Mouse (Mus musculus): ENCODE measurements around the gene Mtmr11. TPM values are rescaled to one million over a fixed set of nuclear protein-coding genes. Genes with fewer than 3 reads are reported as not detected.

The Mtmr11 gene
- polyA plus RNA-seq, 1 experiment from 2014 or later, result 9.1 TPM

DNA sequence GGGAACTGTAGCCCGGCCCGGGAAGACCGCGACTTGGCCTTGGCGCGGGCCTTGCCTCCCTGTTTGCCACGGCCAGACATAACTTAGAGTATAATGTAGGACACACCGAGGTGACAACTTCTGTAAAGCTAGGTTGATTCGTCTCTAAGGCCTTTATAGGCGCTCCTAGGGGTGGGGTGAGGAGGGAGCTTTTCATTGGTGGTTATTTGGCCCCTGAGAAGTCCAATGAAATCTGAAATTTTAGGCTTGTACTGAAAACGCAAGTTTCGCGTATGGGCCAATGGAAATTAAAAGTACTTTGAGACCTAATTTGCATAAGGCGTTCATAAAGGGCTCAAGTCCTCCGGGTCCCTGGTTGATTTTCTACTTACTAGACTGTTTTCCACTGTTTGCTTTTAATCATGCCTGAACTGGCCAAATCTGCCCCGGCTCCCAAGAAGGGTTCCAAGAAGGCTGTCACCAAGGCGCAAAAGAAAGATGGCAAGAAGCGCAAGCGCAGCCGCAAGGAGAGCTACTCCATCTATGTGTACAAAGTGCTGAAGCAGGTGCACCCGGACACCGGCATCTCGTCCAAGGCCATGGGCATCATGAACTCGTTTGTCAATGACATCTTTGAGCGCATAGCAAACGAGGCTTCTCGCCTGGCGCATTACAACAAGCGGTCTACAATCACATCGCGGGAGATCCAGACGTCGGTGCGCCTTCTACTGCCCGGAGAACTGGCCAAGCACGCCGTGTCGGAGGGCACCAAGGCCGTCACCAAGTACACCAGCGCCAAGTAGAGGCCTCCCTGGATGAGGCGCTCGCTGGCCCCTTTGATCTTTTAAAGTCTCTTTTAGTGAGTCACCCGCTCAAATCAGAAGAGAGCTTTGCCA, 59.2 kb downstream of the Mtmr11 start, which contains the start of the genes Hist2h2ac and Hist2h2be:
TSS of gene Hist2h2ac (minus strand) at position 116 of the 875 bp plus-strand sequence.
TSS of gene Hist2h2be (plus strand) at position 355 of the 875 bp plus-strand sequence.
- H3K9ac ChIP-seq (replicated peaks), result peak within 1 kb of the TSS; percentile 82
- H3K27me3 ChIP-seq, result 0 out of 2 replicates have a peak, but pooled peaks cover 4% of the 10 kb centered on the region
- H3K36me3 ChIP-seq, result no peaks in the 10 kb centered on the region
- peak within 1 kb of the TSS; percentile 96 for H3K27ac ChIP-seq
- peak; percentile 73 for ATAC-seq
- H3K4me3 ChIP-seq (replicated peaks), result peak within 1 kb of the TSS; percentile 67
- no peaks in the 10 kb centered on the region for H3K9me3 ChIP-seq
- H3K4me1 ChIP-seq (replicated peaks), result peaks cover 48% of the 10 kb centered on the region
- under 1% methylated on average over 43 of the region's 43 CpGs for WGBS
- peak within 1 kb of the TSS; percentile 86 for H3K4me2 ChIP-seq (replicated peaks)

Small RNAs within 50 kb of the gene (microRNA-seq; reads per million reads assigned to microRNA genes)
- gene Gm44492, result not detected

Other genes with a start within 250 kb of the Mtmr11 start
- gene Anp32e, start 232.8 kb upstream of the Mtmr11 start, polyA plus RNA-seq (2015; fragmentation: Nextera tagmentation; extraction: Ambion mirVana), result 218 and 242 TPM in 2 replicates
- 61.2 and 77.0 TPM in 2 replicates for gene Plekho1, start 166.0 kb upstream of the Mtmr11 start, polyA plus RNA-seq (2015; fragmentation: Nextera tagmentation; extraction: Ambion mirVana)
- gene Vps45, start 103.5 kb upstream of the Mtmr11 start, polyA plus RNA-seq (2015; fragmentation: Nextera tagmentation; extraction: Ambion mirVana), result 63.7 and 67.4 TPM in 2 replicates
- gene Otud7b, start 57.5 kb upstream of the Mtmr11 start, polyA plus RNA-seq (2015; fragmentation: Nextera tagmentation; extraction: Ambion mirVana), result 10.2 and 11.4 TPM in 2 replicates
- 152 and 154 TPM in 2 replicates for gene Sf3b4, start 10.3 kb downstream of the Mtmr11 start, polyA plus RNA-seq (2015; fragmentation: Nextera tagmentation; extraction: Ambion mirVana)
- 68.3 and 72.0 TPM in 2 replicates for gene Sv2a, start 19.1 kb downstream of the Mtmr11 start, polyA plus RNA-seq (2015; fragmentation: Nextera tagmentation; extraction: Ambion mirVana)
- 67.7 and 70.4 TPM in 2 replicates for gene Bola1, start 57.7 kb downstream of the Mtmr11 start, polyA plus RNA-seq (2015; fragmentation: Nextera tagmentation; extraction: Ambion mirVana)
- 0.71 TPM in 1 of 2 replicates, not detected in the other for gene Hist2h2ab, start 57.9 kb downstream of the Mtmr11 start, polyA plus RNA-seq (2015; fragmentation: Nextera tagmentation; extraction: Ambion mirVana)
- gene Hist2h2ac, start 58.9 kb downstream of the Mtmr11 start, polyA plus RNA-seq (2015; fragmentation: Nextera tagmentation; extraction: Ambion mirVana), result 4.4 and 5.4 TPM in 2 replicates
- 5.9 and 6.5 TPM in 2 replicates for gene Hist2h2be, start 59.1 kb downstream of the Mtmr11 start, polyA plus RNA-seq (2015; fragmentation: Nextera tagmentation; extraction: Ambion mirVana)
- 6.9 and 7.8 TPM in 2 replicates for gene Hist2h3c2, start 77.1 kb downstream of the Mtmr11 start, polyA plus RNA-seq (2015; fragmentation: Nextera tagmentation; extraction: Ambion mirVana)
- 75.5 and 102 TPM in 2 replicates for gene Hist2h2aa2, start 78.3 kb downstream of the Mtmr11 start, polyA plus RNA-seq (2015; fragmentation: Nextera tagmentation; extraction: Ambion mirVana)
- gene Hist2h2aa1, start 83.5 kb downstream of the Mtmr11 start, polyA plus RNA-seq (2015; fragmentation: Nextera tagmentation; extraction: Ambion mirVana), result 23.2 and 42.5 TPM in 2 replicates
- gene Hist2h3c1, start 84.7 kb downstream of the Mtmr11 start, polyA plus RNA-seq (2015; fragmentation: Nextera tagmentation; extraction: Ambion mirVana), result 0.34 TPM in 2 replicates
- gene Hist2h4, start 101.3 kb downstream of the Mtmr11 start, polyA plus RNA-seq (2015; fragmentation: Nextera tagmentation; extraction: Ambion mirVana), result 11.1 and 13.2 TPM in 2 replicates
- 47.8 and 48.8 TPM in 2 replicates for gene Hist2h3b, start 106.7 kb downstream of the Mtmr11 start, polyA plus RNA-seq (2015; fragmentation: Nextera tagmentation; extraction: Ambion mirVana)
- gene Hist2h2bb, start 107.7 kb downstream of the Mtmr11 start, polyA plus RNA-seq (2015; fragmentation: Nextera tagmentation; extraction: Ambion mirVana), result 9.1 TPM in 2 replicates
- 1.2 and 1.9 TPM in 2 replicates for gene Fcgr1, start 132.0 kb downstream of the Mtmr11 start, polyA plus RNA-seq (2015; fragmentation: Nextera tagmentation; extraction: Ambion mirVana)

Data from midbrain, embryonic 13.5 days (tissue).